ENCODE assay signal across 23 mouse cellular contexts in the genomic region with DNA sequence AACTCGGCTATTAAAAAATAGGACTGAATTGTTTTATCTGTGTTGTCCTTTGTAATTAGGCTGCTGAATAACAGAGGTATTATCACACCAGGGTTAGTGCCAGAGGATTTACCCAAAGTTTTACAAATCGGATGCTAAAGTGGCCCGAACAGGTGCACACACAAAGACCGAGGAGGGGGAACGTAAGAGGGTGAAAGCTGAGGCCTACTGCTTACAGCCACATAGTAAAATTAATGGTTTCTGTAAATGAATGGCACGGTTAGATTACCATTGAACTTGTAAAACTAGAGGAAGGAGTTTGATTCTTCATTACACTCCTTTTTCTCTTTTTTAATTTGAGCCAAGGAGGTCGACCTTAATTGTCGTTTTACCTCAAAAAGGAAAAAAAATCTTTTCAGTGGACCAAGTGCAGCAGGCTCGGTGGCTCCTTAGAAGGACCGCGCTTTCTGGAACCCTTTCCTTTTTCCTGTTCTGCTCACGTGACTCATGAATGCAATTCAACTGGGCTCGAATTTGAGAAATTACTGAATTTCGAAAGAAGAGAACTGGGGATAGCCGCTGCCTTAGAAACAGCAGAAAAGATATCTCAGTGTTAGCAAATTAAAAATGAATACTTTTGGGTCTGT.
DNase-seq lines count a peak whose midpoint lies in the region; ATAC-seq and TF ChIP-seq lines count a peak whose summit lies in the region.
"Had no signal": no experiment of that assay in that cellular context is flagged by ENCODE, and none has a peak within 500 bp of the region (broad histone marks: within the 10 kb centered on the region; RNA-seq: fewer than 3 reads in every experiment).

No protein-coding gene starts in this region.

- H3K4me1 ChIP-seq in forebrain, embryonic 12.5 days = peaks cover 16% of the 10 kb centered on the region
- H3K4me1 ChIP-seq in forebrain, postnatal 0 days (ENCODE audit: insufficient read depth) = 0 out of 2 replicates have a peak, but pooled peaks cover under 1% of the 10 kb centered on the region
- peaks cover 24% of the 10 kb centered on the region for H3K4me1 ChIP-seq in forebrain, embryonic 13.5 days
- H3K4me1 ChIP-seq in forebrain, embryonic 15.5 days = peaks cover 11% of the 10 kb centered on the region; the same call in 1 of the 2 replicates
- H3K4me1 ChIP-seq: embryonic facial prominence, embryonic 12.5 days; hindbrain, embryonic 13.5 days; intestine, embryonic 15.5 days had no signal

- no peak overlapping the region for H3K9ac ChIP-seq in forebrain, embryonic 12.5 days
- H3K9ac ChIP-seq in forebrain, postnatal 0 days = no peak overlapping the region
- no peak overlapping the region for H3K9ac ChIP-seq in forebrain, embryonic 13.5 days
- no peak overlapping the region for H3K9ac ChIP-seq in forebrain, embryonic 15.5 days (replicated peaks)
- H3K9ac ChIP-seq: embryonic facial prominence, embryonic 12.5 days; hindbrain, embryonic 13.5 days; intestine, embryonic 15.5 days had no signal

- H3K9me3 ChIP-seq in forebrain, embryonic 12.5 days = no peaks in the 10 kb centered on the region
- H3K9me3 ChIP-seq in forebrain, postnatal 0 days (ENCODE audit: low read length) = no peaks in the 10 kb centered on the region
- H3K9me3 ChIP-seq in forebrain, embryonic 13.5 days (replicated peaks) = no peaks in the 10 kb centered on the region
- H3K9me3 ChIP-seq in forebrain, embryonic 15.5 days = no peaks in the 10 kb centered on the region
- H3K9me3 ChIP-seq: embryonic facial prominence, embryonic 12.5 days; hindbrain, embryonic 13.5 days; intestine, embryonic 15.5 days had no signal

- WGBS in forebrain, embryonic 12.5 days = 23% methylated on average over 15 of the region's 15 CpGs
- 21% methylated on average over 15 of the region's 15 CpGs for WGBS in forebrain, postnatal 0 days
- WGBS in forebrain, embryonic 13.5 days = 19% methylated on average over 15 of the region's 15 CpGs
- WGBS in forebrain, embryonic 15.5 days = 14% methylated on average over 15 of the region's 15 CpGs

- H3K36me3 ChIP-seq in forebrain, embryonic 12.5 days (replicated peaks) = no peaks in the 10 kb centered on the region
- no peaks in the 10 kb centered on the region for H3K36me3 ChIP-seq in forebrain, postnatal 0 days (ENCODE audit: insufficient read depth)
- no peaks in the 10 kb centered on the region for H3K36me3 ChIP-seq in forebrain, embryonic 13.5 days (ENCODE audit: poor library complexity, severe bottlenecking)
- H3K36me3 ChIP-seq in forebrain, embryonic 15.5 days = no peaks in the 10 kb centered on the region
- H3K36me3 ChIP-seq: embryonic facial prominence, embryonic 12.5 days; hindbrain, embryonic 13.5 days; intestine, embryonic 15.5 days had no signal

- peak overlapping the region; percentile 43; the same call in 1 of the 2 replicates for H3K27ac ChIP-seq in forebrain, embryonic 12.5 days
- H3K27ac ChIP-seq in forebrain, postnatal 0 days (ENCODE audit: low read depth, low read length) = no peak overlapping the region
- H3K27ac ChIP-seq in forebrain, embryonic 13.5 days = peak overlapping the region; percentile 1; the same call in 1 of the 2 replicates
- no peak overlapping the region for H3K27ac ChIP-seq in forebrain, embryonic 15.5 days (replicated peaks)
- H3K27ac ChIP-seq: embryonic facial prominence, embryonic 12.5 days; gastrocnemius, adult 2 months; hindbrain, embryonic 13.5 days; intestine, embryonic 15.5 days had no signal

- no peaks in the 10 kb centered on the region for H3K27me3 ChIP-seq in forebrain, embryonic 12.5 days
- no peaks in the 10 kb centered on the region for H3K27me3 ChIP-seq in forebrain, postnatal 0 days (ENCODE audit: insufficient read depth, low read length)
- H3K27me3 ChIP-seq in forebrain, embryonic 13.5 days = no peaks in the 10 kb centered on the region
- no peaks in the 10 kb centered on the region for H3K27me3 ChIP-seq in forebrain, embryonic 15.5 days
- H3K27me3 ChIP-seq: embryonic facial prominence, embryonic 12.5 days; hindbrain, embryonic 13.5 days; intestine, embryonic 15.5 days had no signal

- H3K4me2 ChIP-seq in forebrain, embryonic 12.5 days = no peak overlapping the region
- no peak overlapping the region for H3K4me2 ChIP-seq in forebrain, postnatal 0 days (ENCODE audit: low read depth)
- H3K4me2 ChIP-seq in forebrain, embryonic 13.5 days = no peak overlapping the region
- H3K4me2 ChIP-seq in forebrain, embryonic 15.5 days (replicated peaks) = no peak overlapping the region
- H3K4me2 ChIP-seq: embryonic facial prominence, embryonic 12.5 days; heart, embryonic 11.5 days; hindbrain, embryonic 13.5 days; intestine, embryonic 15.5 days had no signal

- peak; percentile 64 for ATAC-seq in forebrain, embryonic 12.5 days (ENCODE audit: low FRiP score)
- no peak for ATAC-seq in forebrain, postnatal 0 days
- ATAC-seq in forebrain, embryonic 13.5 days = peak; percentile 65
- ATAC-seq in forebrain, embryonic 15.5 days (replicated peaks) = peak; percentile 35; the same call in 1 of the 2 replicates
- ATAC-seq: CD4-positive, CD25-positive, alpha-beta regulatory T cell, adult 4 months; hindbrain, embryonic 16.5 days; intestine, embryonic 15.5 days had no signal

- DNase-seq in forebrain, postnatal 0 days = no peak
- no peak for DNase-seq in thymus, postnatal 14 days
- DNase-seq in cerebellum, postnatal 4 days (ENCODE audit: low spot score in 2 of 2) = no peak
- DNase-seq: adrenal gland, adult 2 months; adrenal gland, postnatal 14 days; cerebellum, adult 11-12 months; cerebellum, adult 8-10 months; cerebellum, postnatal 10 days; cerebellum, postnatal 36 days; gastrocnemius, adult 2 months; gastrocnemius, postnatal 14 days; heart, adult 11 months; kidney, adult 11 months had no signal

- no peak for TF ChIP-seq CTCF in forebrain, postnatal 0 days (IDR thresholded peaks at IDR 0.05; ENCODE audit: low read depth)

- H3K4me3 ChIP-seq in forebrain, embryonic 12.5 days (replicated peaks) = no peak overlapping the region
- H3K4me3 ChIP-seq in forebrain, postnatal 0 days (ENCODE audit: low read depth, low read length) = no peak overlapping the region
- H3K4me3 ChIP-seq in forebrain, embryonic 13.5 days = no peak overlapping the region
- no peak overlapping the region for H3K4me3 ChIP-seq in forebrain, embryonic 15.5 days
- H3K4me3 ChIP-seq: embryonic facial prominence, embryonic 12.5 days; erythroblast, embryonic 14.5 days; gastrocnemius, adult 2 months; hindbrain, embryonic 13.5 days; intestine, embryonic 15.5 days had no signal

Comparison
In these comparisons a context has a peak if more than half of its experiments do, and no peak if none do; other contexts are left out.
1. H3K27ac ChIP-seq: peak in forebrain, embryonic 12.5 days (single experiment) and forebrain, embryonic 13.5 days (single experiment); none in forebrain, postnatal 0 days (single experiment) and forebrain, embryonic 15.5 days (single experiment).